Mouse (Mus musculus) retina, adult 2 months (tissue): ENCODE results near the gene Havcr2.
"Not testable (repeated sequence)": the region's sequence is repeated elsewhere in the genome, so short reads cannot be mapped to it uniquely, and the experiment has no call there.

Experiments used
- DNase-seq: peaks from one replicate; pipeline ENCODE4 v3.0.0-alpha.2; 2012; ENCODE audit warnings: low read depth, low spot score

Havcr2 gene

GRCm38 (mm10) chr11:46454453-46455045, at the start of gene Havcr2:
Gene Havcr2 (plus strand): TSS chr11:46454935.
- no peak for DNase-seq

GRCm38 (mm10) chr11:46404986-46405385, 49.7 kb upstream of the Havcr2 start:
- DNase-seq = no peak

GRCm38 (mm10) chr11:46406721-46407120, 48.0 kb upstream of the Havcr2 start:
- DNase-seq = no peak

GRCm38 (mm10) chr11:46410018-46410563, 44.6 kb upstream of the Havcr2 start:
- DNase-seq = no peak

GRCm38 (mm10) chr11:46418438-46418837, 36.3 kb upstream of the Havcr2 start:
- DNase-seq = no peak

- no peak for DNase-seq
Measured at GRCm38 (mm10) chr11:46418860-46419259, 35.9 kb upstream of the Havcr2 start.

GRCm38 (mm10) chr11:46421086-46421888, 33.4 kb upstream of the Havcr2 start:
- DNase-seq = no peak

GRCm38 (mm10) chr11:46428131-46428530, 26.6 kb upstream of the Havcr2 start:
- not testable (repeated sequence) for DNase-seq

GRCm38 (mm10) chr11:46430123-46430522, 24.6 kb upstream of the Havcr2 start:
- no peak for DNase-seq

- peak; percentile 52 for DNase-seq
Measured at GRCm38 (mm10) chr11:46431129-46431528, 23.6 kb upstream of the Havcr2 start.

- DNase-seq = no peak
Measured at GRCm38 (mm10) chr11:46435363-46435762, 19.4 kb upstream of the Havcr2 start.

- peak; percentile 90 for DNase-seq
Measured at GRCm38 (mm10) chr11:46436760-46437458, 17.8 kb upstream of the Havcr2 start, which contains the start of gene Med7. Gene Med7 (plus strand): TSS chr11:46436925.

- DNase-seq = no peak
Measured at GRCm38 (mm10) chr11:46437459-46438000, 17.2 kb upstream of the Havcr2 start.

- DNase-seq = no peak
Measured at GRCm38 (mm10) chr11:46439005-46439543, 15.7 kb upstream of the Havcr2 start.

- DNase-seq = no peak
Measured at GRCm38 (mm10) chr11:46441774-46442173, 13.0 kb upstream of the Havcr2 start.

- no peak for DNase-seq
Measured at GRCm38 (mm10) chr11:46443152-46443551, 11.6 kb upstream of the Havcr2 start.

GRCm38 (mm10) chr11:46443979-46444378, 10.8 kb upstream of the Havcr2 start:
- no peak for DNase-seq

GRCm38 (mm10) chr11:46446150-46446549, 8.6 kb upstream of the Havcr2 start:
- DNase-seq = no peak

GRCm38 (mm10) chr11:46447644-46448484, 6.9 kb upstream of the Havcr2 start:
- no peak for DNase-seq

- DNase-seq = no peak
Measured at GRCm38 (mm10) chr11:46449461-46450080, 5.2 kb upstream of the Havcr2 start.
